Mouse (Mus musculus): ENCODE data around the gene Carmil3. TPM values are rescaled to one million over a fixed set of nuclear protein-coding genes. Genes with fewer than 3 reads are reported as not detected.

The Carmil3 gene
- polyA plus RNA-seq, 1 experiment from 2014 or later = 34.7 TPM

DNA sequence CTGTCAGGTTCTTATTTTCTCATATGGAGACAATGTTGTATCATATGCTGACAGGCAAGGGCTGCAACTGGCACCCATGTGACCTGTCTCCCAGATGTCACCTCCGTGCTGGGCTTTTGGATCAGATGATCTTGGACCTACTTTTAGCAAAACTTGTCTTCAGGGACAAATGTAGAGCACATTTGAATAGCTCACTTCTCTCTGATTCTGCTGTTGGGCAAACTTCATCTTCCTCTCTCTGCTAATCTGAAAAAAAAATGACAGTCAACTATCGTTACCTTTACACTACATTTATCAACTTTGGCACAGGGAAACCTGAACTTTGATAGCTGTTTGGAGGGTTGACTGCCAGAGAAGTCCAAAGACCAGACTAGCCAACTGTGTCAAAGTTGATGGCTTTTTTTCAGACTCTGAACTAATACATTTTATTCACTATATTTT lies 22.1 kb upstream of the Carmil3 start:
- Histone ChIP-seq H3K4me2 (ENCODE audit: low read length) (no peak overlapping the region), H3K4me3 (replicated peaks; ENCODE audit: low read depth, low read length) (no peak overlapping the region), H3K36me3 (ENCODE audit: control insufficient read depth, insufficient read depth, low read length) (no peaks in the 10 kb centered on the region), H3K27me3 (ENCODE audit: control insufficient read depth, insufficient read depth, low read length) (no peaks in the 10 kb centered on the region), H3K27ac (replicated peaks; ENCODE audit: low read depth, low read length) (no peak overlapping the region), H3K4me1 (ENCODE audit: control insufficient read depth, insufficient read depth, low read length) (no peaks in the 10 kb centered on the region), H3K9ac (replicated peaks; ENCODE audit: low read length) (no peak overlapping the region), H3K9me3 (ENCODE audit: control insufficient read depth, low read length) (no peaks in the 10 kb centered on the region)
- DNase-seq (no peak), ATAC-seq (ENCODE audit: low FRiP score, low TSS enrichment) (no peak)
- WGBS = 93% methylated on average over 2 of the region's 2 CpGs

DNA sequence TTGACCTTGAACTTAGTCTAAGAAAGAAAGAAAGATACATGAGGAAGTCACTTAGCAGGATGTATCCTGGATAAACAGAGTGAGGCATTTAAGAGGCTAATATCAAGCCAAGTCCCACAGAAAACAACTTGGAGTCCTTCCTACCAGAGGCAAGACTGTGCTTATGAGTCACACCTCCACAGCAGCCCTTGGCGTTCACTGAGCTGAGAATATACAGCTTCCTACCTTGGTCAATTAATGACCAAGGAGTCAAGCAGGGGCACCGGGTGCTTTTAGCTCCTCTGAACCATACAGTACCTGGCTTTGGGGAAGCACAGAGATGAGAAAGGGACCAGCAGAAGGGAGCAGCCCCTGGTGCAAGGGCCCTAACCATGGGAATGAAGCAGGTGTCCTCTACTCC lies 21.4 kb upstream of the Carmil3 start:
- ATAC-seq (ENCODE audit: low FRiP score, low TSS enrichment) (no peak), DNase-seq (no peak)
- no peaks in the 10 kb centered on the region for H3K27me3 ChIP-seq (ENCODE audit: control insufficient read depth, insufficient read depth, low read length)
- no peaks in the 10 kb centered on the region for H3K36me3 ChIP-seq (ENCODE audit: control insufficient read depth, insufficient read depth, low read length)
- no peak overlapping the region for H3K27ac ChIP-seq (replicated peaks; ENCODE audit: low read depth, low read length)
- WGBS = 95% methylated on average over 2 of the region's 2 CpGs
- no peaks in the 10 kb centered on the region for H3K4me1 ChIP-seq (ENCODE audit: control insufficient read depth, insufficient read depth, low read length)
- H3K9ac ChIP-seq (replicated peaks; ENCODE audit: low read length) = no peak overlapping the region
- no peak overlapping the region for H3K4me3 ChIP-seq (replicated peaks; ENCODE audit: low read depth, low read length)
- no peaks in the 10 kb centered on the region for H3K9me3 ChIP-seq (ENCODE audit: control insufficient read depth, low read length)
- H3K4me2 ChIP-seq (ENCODE audit: low read length) = no peak overlapping the region

DNA sequence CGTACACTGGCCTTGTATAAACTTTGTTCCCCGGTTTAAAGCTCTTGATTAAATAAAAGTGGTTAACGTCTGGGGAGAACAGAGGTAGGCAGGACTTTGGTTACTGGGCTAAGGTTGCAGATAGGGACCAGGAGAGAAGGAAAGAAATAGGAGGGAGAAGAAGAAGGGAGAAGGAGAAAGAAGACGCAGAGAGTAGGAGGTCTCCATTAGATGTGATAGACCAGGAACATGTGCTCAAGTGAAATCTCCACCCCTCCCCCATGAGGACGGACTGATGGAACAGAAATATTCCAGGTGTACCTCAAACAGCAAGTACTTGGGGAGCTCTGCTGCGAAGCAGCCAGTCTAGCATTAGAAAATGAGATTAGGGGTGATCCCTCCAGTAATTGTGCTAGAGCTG lies 20.6 kb upstream of the Carmil3 start:
- H3K9ac ChIP-seq (replicated peaks; ENCODE audit: low read length) = no peak overlapping the region
- H3K4me1 ChIP-seq (ENCODE audit: control insufficient read depth, insufficient read depth, low read length) = no peaks in the 10 kb centered on the region
- H3K9me3 ChIP-seq (ENCODE audit: control insufficient read depth, low read length) = no peaks in the 10 kb centered on the region
- H3K4me3 ChIP-seq (replicated peaks; ENCODE audit: low read depth, low read length) = no peak overlapping the region
- WGBS = 85% methylated on average over 6 of the region's 6 CpGs
- H3K4me2 ChIP-seq (ENCODE audit: low read length) = no peak overlapping the region
- H3K27me3 ChIP-seq (ENCODE audit: control insufficient read depth, insufficient read depth, low read length) = no peaks in the 10 kb centered on the region
- no peak overlapping the region for H3K27ac ChIP-seq (replicated peaks; ENCODE audit: low read depth, low read length)
- ATAC-seq (ENCODE audit: low FRiP score, low TSS enrichment) (no peak), DNase-seq (no peak)
- no peaks in the 10 kb centered on the region for H3K36me3 ChIP-seq (ENCODE audit: control insufficient read depth, insufficient read depth, low read length)

DNA sequence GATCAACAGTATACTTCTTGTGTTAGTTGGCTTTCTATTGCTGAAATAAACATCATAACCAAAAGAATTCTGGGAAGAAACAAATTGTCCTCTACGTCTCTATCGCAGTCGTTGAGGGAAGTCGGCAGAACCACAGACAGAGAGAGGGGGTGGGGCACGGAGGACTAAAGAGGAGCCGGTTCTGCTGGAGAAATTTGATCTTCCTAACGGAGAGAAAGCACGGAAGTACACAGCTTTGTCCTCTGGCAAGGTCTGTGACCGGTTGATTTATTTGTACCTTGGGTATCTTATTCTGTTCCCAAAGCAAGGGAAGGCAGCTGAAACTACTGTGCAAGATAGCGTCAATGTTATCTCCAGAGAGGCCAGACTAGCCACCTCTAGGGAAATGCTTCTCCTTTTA lies 19.6 kb upstream of the Carmil3 start:
- no peak for ATAC-seq (ENCODE audit: low FRiP score, low TSS enrichment)
- H3K36me3 ChIP-seq (ENCODE audit: control insufficient read depth, insufficient read depth, low read length) = no peaks in the 10 kb centered on the region
- DNase-seq = no peak
- H3K4me1 ChIP-seq (ENCODE audit: control insufficient read depth, insufficient read depth, low read length) = no peaks in the 10 kb centered on the region
- WGBS = 13% methylated on average over 10 of the region's 10 CpGs
- no peaks in the 10 kb centered on the region for H3K9me3 ChIP-seq (ENCODE audit: control insufficient read depth, low read length)
- no peak overlapping the region for H3K4me3 ChIP-seq (replicated peaks; ENCODE audit: low read depth, low read length)
- H3K27me3 ChIP-seq (ENCODE audit: control insufficient read depth, insufficient read depth, low read length) = no peaks in the 10 kb centered on the region
- no peak overlapping the region for H3K9ac ChIP-seq (replicated peaks; ENCODE audit: low read length)
- no peak overlapping the region for H3K27ac ChIP-seq (replicated peaks; ENCODE audit: low read depth, low read length)
- H3K4me2 ChIP-seq (ENCODE audit: low read length) = no peak overlapping the region

DNA sequence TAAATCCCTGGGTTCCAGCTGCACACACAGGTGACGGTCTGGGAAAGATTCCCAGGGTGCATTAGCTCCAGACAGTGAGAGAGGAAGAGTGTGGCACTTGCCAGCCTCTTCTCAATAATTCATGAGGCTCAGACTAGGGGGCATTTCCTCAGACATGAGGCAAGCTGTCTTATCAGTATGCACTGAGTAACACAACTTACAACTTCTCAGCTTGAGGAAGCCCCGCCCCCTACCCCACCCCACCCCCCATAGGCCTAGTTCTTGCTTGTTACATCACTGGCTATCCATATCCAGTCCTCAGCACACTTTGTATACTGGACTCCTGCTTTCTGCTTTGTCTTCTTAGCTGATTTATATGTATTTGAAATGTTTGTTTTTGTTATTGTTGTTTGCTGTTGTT lies 14.8 kb upstream of the Carmil3 start:
- H3K9ac ChIP-seq (replicated peaks; ENCODE audit: low read length) = no peak overlapping the region
- no peak overlapping the region for H3K27ac ChIP-seq (replicated peaks; ENCODE audit: low read depth, low read length)
- H3K36me3 ChIP-seq (ENCODE audit: control insufficient read depth, insufficient read depth, low read length) = no peaks in the 10 kb centered on the region
- no peaks in the 10 kb centered on the region for H3K4me1 ChIP-seq (ENCODE audit: control insufficient read depth, insufficient read depth, low read length)
- no peak overlapping the region for H3K4me3 ChIP-seq (replicated peaks; ENCODE audit: low read depth, low read length)
- ATAC-seq (ENCODE audit: low FRiP score, low TSS enrichment) = no peak
- no peak overlapping the region for H3K4me2 ChIP-seq (ENCODE audit: low read length)
- WGBS = 46% methylated on average over 2 of the region's 2 CpGs
- H3K27me3 ChIP-seq (ENCODE audit: control insufficient read depth, insufficient read depth, low read length) = no peaks in the 10 kb centered on the region
- no peaks in the 10 kb centered on the region for H3K9me3 ChIP-seq (ENCODE audit: control insufficient read depth, low read length)
- DNase-seq = no peak

DNA sequence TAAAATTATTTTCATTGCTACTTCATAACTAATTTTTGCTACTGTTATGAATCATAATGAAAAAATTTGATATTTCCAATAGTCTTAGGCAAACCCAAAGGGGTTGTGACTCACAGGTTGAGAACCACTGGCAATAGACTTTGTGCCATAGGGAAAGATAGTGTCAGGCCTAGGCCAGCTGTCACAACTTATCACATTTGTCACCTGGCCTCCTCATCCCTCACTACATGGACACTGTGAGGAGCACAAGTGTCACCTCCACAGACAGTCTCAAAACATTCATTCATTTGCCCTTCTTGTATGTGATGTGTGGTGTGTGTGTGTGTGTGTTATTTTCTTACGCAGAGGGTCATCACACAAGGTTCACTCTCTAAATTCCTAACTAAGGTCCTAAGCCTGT lies 13.0 kb upstream of the Carmil3 start:
- H3K9me3 ChIP-seq (ENCODE audit: control insufficient read depth, low read length) = no peaks in the 10 kb centered on the region
- DNase-seq (no peak), ATAC-seq (ENCODE audit: low FRiP score, low TSS enrichment) (no peak)
- WGBS = 97% methylated on average over 1 of the region's 1 CpGs
- no peak overlapping the region for H3K4me3 ChIP-seq (replicated peaks; ENCODE audit: low read depth, low read length)
- H3K4me2 ChIP-seq (ENCODE audit: low read length) = no peak overlapping the region
- H3K36me3 ChIP-seq (ENCODE audit: control insufficient read depth, insufficient read depth, low read length) = no peaks in the 10 kb centered on the region
- no peaks in the 10 kb centered on the region for H3K27me3 ChIP-seq (ENCODE audit: control insufficient read depth, insufficient read depth, low read length)
- no peaks in the 10 kb centered on the region for H3K4me1 ChIP-seq (ENCODE audit: control insufficient read depth, insufficient read depth, low read length)
- no peak overlapping the region for H3K9ac ChIP-seq (replicated peaks; ENCODE audit: low read length)
- no peak overlapping the region for H3K27ac ChIP-seq (replicated peaks; ENCODE audit: low read depth, low read length)

DNA sequence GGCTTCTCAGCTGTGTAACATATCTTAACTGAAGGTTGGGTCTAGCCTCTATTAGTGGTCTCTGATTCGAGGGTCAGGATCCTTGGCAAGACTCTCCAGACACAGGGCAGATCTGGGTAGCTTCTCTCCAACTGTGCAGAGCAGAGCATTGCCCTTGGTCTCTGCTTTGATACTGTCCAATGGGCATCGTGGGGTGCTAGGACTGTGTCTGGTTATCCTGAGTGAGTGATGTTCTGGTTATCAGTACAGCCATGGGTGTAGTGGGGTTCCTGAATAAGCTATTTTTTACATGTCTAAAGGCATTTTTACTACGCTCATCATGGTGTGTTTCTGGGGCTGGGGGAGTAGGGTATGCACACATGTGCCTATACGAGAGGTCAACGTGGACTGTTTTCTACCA lies 12.6 kb upstream of the Carmil3 start:
- ATAC-seq (ENCODE audit: low FRiP score, low TSS enrichment) (no peak), DNase-seq (no peak)
- no peaks in the 10 kb centered on the region for H3K36me3 ChIP-seq (ENCODE audit: control insufficient read depth, insufficient read depth, low read length)
- no peaks in the 10 kb centered on the region for H3K4me1 ChIP-seq (ENCODE audit: control insufficient read depth, insufficient read depth, low read length)
- 94% methylated on average over 5 of the region's 5 CpGs for WGBS
- no peak overlapping the region for H3K9ac ChIP-seq (replicated peaks; ENCODE audit: low read length)
- H3K27ac ChIP-seq (replicated peaks; ENCODE audit: low read depth, low read length) = no peak overlapping the region
- no peaks in the 10 kb centered on the region for H3K27me3 ChIP-seq (ENCODE audit: control insufficient read depth, insufficient read depth, low read length)
- H3K4me2 ChIP-seq (ENCODE audit: low read length) = no peak overlapping the region
- H3K9me3 ChIP-seq (ENCODE audit: control insufficient read depth, low read length) = no peaks in the 10 kb centered on the region
- H3K4me3 ChIP-seq (replicated peaks; ENCODE audit: low read depth, low read length) = no peak overlapping the region

DNA sequence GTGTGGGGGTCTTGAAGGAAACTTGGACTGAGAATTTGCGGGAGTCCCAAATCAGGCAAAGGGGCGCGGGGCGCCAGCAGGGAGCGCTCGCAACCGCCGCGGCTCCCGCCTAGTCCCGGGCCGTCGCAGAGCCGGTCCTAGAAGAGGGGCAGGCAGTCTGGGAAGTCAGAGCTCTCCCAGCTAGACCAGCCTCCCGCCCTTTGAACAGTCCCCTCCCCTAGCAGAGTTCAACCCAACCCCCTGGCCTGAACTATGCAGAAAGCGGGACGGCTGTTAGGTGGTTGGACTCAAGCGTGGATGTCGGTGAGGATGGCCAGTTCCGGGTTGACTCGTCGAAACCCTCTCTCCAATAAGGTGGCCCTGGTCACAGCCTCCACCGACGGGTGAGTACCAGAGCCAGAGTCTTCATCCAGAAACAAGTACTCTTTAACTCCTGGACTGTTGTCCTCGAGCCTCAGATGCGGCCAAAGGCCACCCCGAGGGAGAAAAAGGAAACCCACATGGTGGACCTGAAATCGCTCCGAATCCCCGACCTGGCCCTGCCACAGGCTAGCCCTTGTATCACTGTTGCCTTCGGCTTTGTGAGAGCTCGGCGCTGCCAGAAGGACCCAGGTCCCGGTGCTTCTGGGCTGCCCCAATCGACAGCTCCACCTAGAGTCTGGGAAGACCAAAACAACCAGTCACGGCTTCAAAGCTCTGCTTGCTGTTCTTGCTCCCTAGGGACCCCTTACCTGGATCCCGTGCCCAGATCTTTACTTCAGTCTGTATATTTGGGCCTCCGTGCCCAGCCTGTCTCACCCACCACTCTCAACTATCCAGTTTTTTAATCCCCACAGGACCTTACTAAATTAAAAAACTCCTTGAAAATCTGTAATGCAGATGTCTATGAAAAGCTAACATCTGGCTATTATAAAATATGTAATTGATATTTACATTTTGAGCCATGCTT lies 11.5 kb upstream of the Carmil3 start, which contains the start of gene Dhrs4:
Gene Dhrs4 (plus strand): TSS at position 108 of the 949 bp plus-strand sequence.
- Histone ChIP-seq H3K9ac (replicated peaks; ENCODE audit: low read length) (peak within 1 kb of the TSS; percentile 60), H3K4me1 (ENCODE audit: control insufficient read depth, insufficient read depth, low read length) (no peaks in the 10 kb centered on the region), H3K4me3 (replicated peaks; ENCODE audit: low read depth, low read length) (peak within 1 kb of the TSS; percentile 51), H3K36me3 (ENCODE audit: control insufficient read depth, insufficient read depth, low read length) (no peaks in the 10 kb centered on the region), H3K27ac (replicated peaks; ENCODE audit: low read depth, low read length) (peak within 1 kb of the TSS; percentile 22; the same call in 1 of the 2 replicates), H3K4me2 (ENCODE audit: low read length) (peak within 1 kb of the TSS; percentile 64), H3K27me3 (ENCODE audit: control insufficient read depth, insufficient read depth, low read length) (no peaks in the 10 kb centered on the region), H3K9me3 (ENCODE audit: control insufficient read depth, low read length) (no peaks in the 10 kb centered on the region)
- DNase-seq (peak; percentile 86), ATAC-seq (ENCODE audit: low FRiP score, low TSS enrichment) (peak; percentile 74)
- WGBS = 2% methylated on average over 38 of the region's 38 CpGs

DNA sequence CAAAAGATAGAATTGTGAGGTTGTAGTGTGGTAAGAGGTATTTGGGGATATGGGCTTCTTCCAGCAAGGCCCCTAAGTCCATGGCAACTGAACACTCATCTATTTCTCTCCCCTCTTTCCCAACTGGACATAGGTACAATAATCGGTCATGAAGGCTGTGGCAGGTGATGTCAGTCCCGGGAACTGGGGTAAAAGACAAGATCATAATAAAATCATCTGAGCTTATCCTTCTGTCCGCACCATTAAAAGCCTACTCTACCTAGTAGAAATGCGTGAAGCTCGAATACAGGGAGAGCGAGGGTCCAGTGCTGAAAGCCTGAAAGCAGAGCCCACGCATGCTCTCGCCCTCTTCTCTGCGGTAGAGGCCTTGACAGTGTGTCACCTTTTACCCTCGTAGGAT lies 10.8 kb upstream of the Carmil3 start:
- Histone ChIP-seq H3K4me1 (ENCODE audit: control insufficient read depth, insufficient read depth, low read length) (no peaks in the 10 kb centered on the region), H3K27ac (replicated peaks; ENCODE audit: low read depth, low read length) (no peak overlapping the region), H3K4me3 (replicated peaks; ENCODE audit: low read depth, low read length) (no peak overlapping the region), H3K9ac (replicated peaks; ENCODE audit: low read length) (no peak overlapping the region), H3K27me3 (ENCODE audit: control insufficient read depth, insufficient read depth, low read length) (no peaks in the 10 kb centered on the region), H3K9me3 (ENCODE audit: control insufficient read depth, low read length) (no peaks in the 10 kb centered on the region), H3K36me3 (ENCODE audit: control insufficient read depth, insufficient read depth, low read length) (no peaks in the 10 kb centered on the region), H3K4me2 (ENCODE audit: low read length) (no peak overlapping the region)
- 96% methylated on average over 10 of the region's 10 CpGs for WGBS
- DNase-seq (no peak), ATAC-seq (ENCODE audit: low FRiP score, low TSS enrichment) (no peak)
